Mouse (Mus musculus) embryo, embryonic 9.5 days (tissue): ENCODE results near the gene Robo3.

Source experiments
- DNase-seq: peaks from one replicate; pipeline ENCODE4 v3.0.0-alpha.2; 2017; ENCODE audit errors: extremely low spot score

The Robo3 gene

DNA sequence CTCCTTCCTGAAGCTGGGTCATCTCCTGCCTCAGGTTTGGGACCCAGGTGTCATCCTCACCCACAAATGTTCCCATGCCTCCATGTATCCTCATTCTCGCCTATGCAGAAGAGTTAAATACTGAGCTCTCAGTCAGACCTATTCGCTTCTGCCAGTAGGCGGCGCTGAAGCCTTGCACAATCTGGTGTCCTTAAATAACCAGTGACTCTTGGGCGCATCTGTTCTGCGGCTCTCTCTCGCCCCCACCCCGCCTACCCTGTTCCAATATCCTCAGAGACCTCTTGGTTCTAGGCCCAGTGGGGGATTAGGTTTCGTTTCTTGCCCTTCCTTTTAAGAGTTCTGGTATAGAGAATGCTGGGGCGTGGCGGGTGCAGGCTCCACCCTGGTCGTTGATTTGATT is 2.5 kb downstream of the Robo3 start:
- peak; percentile 77 for DNase-seq

GRCm38 (mm10) chr9:37429326-37429725 is 3.7 kb downstream of the Robo3 start:
- no peak for DNase-seq

GRCm38 (mm10) chr9:37421239-37421638 is 11.8 kb downstream of the Robo3 start:
- no peak for DNase-seq

DNA sequence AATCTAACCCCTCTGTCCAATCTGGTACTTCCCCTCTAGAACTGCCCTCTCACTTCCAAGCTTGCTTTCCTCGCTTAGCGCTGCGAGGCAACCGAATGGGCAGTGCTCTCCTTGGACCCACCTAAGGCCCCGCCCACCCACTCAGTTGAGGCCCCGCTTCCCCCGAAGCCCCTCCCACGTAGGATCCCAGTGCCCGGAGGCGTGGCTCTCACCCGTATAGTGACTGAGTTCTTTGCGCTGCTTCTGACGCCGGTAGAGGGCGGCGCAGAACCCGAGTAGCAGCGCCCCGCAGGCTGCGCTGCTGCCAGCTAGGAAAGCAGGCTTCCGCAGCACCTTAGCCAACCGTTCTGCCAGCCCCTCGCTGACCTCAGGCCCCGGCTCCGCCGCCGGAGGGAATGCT is 12.4 kb downstream of the Robo3 start:
- peak; percentile 92 for DNase-seq

GRCm38 (mm10) chr9:37418791-37419190 is 14.3 kb downstream of the Robo3 start:
- no peak for DNase-seq

DNA sequence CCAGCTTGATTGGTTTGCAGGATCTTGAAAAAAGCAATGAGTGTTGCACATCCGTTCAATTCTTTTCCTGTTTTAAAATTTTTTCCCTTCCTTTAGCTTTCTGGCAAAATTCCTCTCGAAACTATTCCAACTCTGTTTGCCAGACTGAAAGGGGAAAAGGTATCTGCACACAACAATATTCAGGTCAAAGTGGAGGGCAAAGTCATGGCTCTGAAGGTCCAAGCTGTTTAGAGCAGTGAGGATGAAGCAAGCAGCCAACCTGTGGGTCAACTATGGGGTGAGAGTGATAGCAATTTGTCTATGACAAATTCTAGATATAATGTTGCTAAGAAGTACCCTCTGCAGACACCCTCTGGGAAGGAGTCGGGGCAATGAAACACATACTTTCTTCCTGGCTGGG is 18.4 kb downstream of the Robo3 start:
- DNase-seq = no peak

- DNase-seq = no peak
Observed at GRCm38 (mm10) chr9:37412989-37413388, 20.1 kb downstream of the Robo3 start.

DNA sequence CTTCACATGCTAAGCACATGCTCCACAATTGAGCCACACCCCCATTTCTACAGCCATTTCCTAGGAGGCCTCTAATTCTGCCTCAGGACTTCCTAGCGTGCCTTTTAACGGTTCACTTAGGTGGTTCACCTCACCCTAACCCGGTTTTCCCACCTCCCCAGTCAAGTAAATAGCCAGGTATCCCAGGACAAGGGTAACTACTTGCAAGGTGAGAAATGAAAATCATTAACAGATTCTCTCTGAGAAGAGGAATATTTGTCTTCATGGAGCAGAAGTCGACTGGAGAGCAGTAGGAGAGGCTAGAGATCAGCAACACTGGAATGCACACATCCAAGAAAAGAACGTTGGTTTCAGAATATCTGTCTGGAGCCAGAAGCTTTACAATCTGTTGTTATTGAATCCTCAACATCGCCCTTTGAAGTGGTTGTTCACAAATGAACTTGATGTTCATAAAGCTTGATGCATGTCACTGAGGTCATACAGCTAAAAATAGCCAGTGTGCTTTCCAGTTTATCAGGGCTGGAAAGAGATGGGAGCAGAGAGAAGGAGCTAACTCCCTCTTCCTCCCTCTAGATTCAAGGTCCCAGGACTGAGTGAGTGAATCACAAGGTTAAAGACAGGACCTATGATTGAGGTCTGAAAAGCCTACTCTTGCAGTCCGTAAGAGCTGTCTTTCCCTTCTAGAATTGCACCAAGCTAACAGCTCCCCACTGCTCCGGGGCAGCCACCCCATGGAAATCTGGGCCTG is 23.2 kb downstream of the Robo3 start:
- DNase-seq = no peak

- DNase-seq = peak; percentile 36
Observed at GRCm38 (mm10) chr9:37407850-37408502, 25.1 kb downstream of the Robo3 start.

DNA sequence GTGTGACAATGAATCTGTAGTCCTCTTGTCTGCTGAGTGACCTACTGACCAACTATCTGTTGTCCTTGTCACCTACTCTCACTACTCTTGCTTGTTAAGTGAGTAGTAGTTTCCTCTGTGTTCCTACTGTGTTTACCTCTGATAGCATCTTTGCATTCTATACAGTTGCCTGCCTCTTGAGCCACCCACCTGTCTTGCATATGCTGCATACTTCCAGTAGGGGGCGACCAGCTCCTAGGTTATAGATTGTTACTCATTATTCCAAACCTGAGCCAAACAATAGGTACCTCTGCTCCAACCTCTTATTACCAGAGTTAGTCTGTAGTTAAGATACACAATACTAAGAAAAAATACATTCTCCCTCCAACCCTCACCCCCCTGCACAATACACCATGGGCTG is 26.7 kb downstream of the Robo3 start:
- peak; percentile 23 for DNase-seq

- DNase-seq = no peak
Observed at GRCm38 (mm10) chr9:37403011-37403410, 30.0 kb downstream of the Robo3 start.

DNA sequence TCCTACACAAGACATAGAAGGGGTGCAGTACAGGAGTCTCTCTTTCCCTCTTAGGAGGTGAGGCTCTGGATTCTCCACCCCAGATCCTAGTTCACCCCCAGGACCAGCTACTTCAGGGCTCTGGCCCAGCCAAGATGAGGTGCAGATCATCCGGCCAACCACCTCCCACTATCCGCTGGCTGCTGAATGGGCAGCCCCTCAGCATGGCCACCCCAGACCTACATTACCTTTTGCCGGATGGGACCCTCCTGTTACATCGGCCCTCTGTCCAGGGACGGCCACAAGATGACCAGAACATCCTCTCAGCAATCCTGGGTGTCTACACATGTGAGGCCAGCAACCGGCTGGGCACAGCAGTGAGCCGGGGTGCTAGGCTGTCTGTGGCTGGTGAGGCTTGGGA is 30.5 kb downstream of the Robo3 start:
- DNase-seq = no peak

GRCm38 (mm10) chr9:37401802-37402201 is 31.2 kb downstream of the Robo3 start, which contains the start of gene Robo4:
TSS of gene Robo4 (plus strand) at chr9:37401897.
- DNase-seq = no peak

DNA sequence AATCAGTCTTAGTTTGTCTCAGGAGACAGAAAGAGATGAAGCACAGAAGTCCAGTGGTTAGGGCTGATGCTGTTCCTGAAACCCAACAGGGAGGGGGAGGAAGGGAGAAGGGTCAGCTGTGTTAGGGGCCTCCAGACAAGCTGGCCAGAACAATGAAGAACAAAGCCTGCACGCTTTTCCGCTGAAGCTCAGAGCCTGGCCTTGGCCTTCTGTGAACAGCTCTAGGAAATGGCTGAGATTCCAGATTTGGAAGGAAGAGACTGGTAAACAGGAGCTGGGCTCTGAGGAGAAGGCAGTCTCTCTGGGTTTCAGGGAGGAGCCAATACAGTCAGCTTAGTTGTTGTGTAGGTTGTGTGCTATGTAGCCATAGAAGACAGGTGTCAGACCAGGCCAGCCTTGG is 32.5 kb downstream of the Robo3 start:
- no peak for DNase-seq

- no peak for DNase-seq
Observed at GRCm38 (mm10) chr9:37393482-37394131, 39.4 kb downstream of the Robo3 start.

- no peak for DNase-seq
Observed at GRCm38 (mm10) chr9:37392071-37392470, 41.0 kb downstream of the Robo3 start.

GRCm38 (mm10) chr9:37390891-37391290 is 42.2 kb downstream of the Robo3 start:
- no peak for DNase-seq

GRCm38 (mm10) chr9:37384284-37385182 is 48.5 kb downstream of the Robo3 start:
- peak; percentile 71 for DNase-seq

DNA sequence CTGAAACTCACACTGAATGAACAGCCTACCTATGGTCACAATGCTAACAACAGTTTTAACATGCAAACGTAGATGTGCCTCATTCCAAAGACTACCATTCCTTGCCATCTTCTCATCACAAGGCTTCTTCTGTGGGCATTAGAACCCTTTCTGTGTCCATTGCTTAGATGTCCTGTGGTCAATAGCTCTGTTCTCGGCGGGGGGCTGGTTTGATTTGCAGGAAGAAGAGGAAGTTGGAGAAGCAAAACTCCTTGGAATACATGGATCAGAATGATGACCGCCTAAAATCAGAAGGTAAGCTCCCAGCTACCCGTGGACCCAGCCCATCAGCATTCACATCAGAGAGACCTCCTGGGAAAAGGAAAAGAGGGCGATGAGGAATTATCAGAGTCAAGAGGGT is 49.9 kb downstream of the Robo3 start:
- DNase-seq = no peak

DNA sequence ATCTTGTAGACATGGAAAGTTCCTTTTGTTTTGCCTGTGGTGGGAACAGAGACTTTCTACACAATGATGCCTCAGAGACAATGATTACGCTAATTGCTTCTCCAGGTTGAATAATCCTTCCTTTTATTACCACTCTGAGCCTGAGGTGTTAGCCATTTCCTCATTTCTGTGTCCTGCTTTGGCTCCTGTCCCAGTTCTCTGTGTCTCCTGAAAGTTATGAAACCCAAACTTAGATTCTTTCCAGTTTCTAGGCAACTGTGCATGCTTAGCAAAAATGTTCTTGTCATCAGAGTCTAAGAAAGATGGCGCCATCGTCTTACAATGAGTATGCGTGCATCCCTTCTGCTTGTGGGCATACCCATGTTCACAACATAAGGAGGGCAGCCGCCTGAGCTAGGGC is 57.3 kb downstream of the Robo3 start:
- no peak for DNase-seq

DNA sequence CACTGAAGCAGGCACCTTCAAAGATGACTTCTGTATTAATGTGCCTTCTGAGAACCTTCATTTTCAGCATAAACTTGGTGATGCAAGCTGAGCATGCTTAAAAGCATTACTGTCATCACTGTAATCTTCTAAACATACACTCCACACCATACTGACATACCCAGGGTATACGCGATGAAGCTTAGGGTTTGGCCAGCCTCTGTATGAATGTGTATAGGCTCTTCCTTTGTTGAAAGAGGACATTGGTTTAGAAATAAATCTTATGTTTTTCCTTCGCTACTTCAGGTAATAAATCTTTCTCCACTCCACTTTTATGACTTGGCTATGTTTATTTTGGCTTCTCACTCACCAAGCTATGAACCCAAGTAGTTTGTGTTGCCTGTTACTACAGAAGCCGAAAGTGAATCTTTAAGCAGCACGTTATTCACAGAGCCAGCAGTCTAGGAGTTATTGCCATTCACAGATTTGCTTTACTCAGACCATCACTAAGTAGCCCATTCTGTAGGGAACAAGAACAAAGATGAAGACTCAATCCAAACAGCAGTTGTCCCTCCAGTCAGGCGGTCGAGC is 61.7 kb downstream of the Robo3 start:
- DNase-seq = no peak

- DNase-seq = no peak
Observed at GRCm38 (mm10) chr9:37368860-37369259, 64.2 kb downstream of the Robo3 start.
